Mouse (Mus musculus): ENCODE results near the gene Nif3l1.

DNA sequence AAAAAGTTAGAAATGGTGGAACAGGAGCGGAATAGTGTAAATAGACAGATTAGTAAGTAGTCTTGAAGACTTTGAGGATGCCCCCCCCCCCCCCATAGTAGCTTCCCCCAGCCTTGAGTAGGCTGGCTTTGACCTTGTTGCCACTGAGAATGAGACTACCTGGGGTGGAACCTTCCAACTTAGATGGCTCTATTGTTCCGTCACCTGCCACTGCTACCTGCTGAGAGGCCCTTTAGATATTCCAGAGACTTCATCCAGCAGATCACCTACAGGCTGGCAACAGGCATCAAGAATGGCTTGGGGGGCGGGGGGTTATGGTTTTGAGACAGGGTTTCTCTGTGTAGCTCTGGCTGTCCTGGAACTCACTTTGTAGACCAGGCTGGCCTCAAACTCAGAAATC lies 20.4 kb upstream of the Nif3l1 start:
- TF ChIP-seq POLR2AphosphoS2 (IDR thresholded peaks at IDR 0.05; ENCODE audit: low read length) (no peak), E2F4 (IDR thresholded peaks at IDR 0.05; ENCODE audit: borderline replicate concordance, low read depth, low read length) (no peak), CTCF (IDR thresholded peaks at IDR 0.05 in 2 of 3, conservative IDR thresholded peaks at IDR 0.05 in 1 of 3; ENCODE audit: control insufficient read depth in 1 of 3, insufficient read depth in 1 of 3, low read depth in 2 of 3, low read length in 3 of 3, poor library complexity in 1 of 3, severe bottlenecking in 1 of 3) (no peak), HCFC1 (IDR thresholded peaks at IDR 0.05; ENCODE audit: low read depth, low read length) (no peak), USF1 (IDR thresholded peaks at IDR 0.05; ENCODE audit: low read depth, low read length) (no peak), MEF2A (IDR thresholded peaks at IDR 0.05; ENCODE audit: extremely low read depth, insufficient replicate concordance, low read depth, low read length, poor library complexity, severe bottlenecking) (no peak), ETS1 (IDR thresholded peaks at IDR 0.05; ENCODE audit: low read depth, low read length) (no peak), GATA1 (IDR thresholded peaks at IDR 0.05; ENCODE audit: low read depth, low read length) (no peak), POLR2A (IDR thresholded peaks at IDR 0.05; ENCODE audit: control insufficient read depth in 1 of 2, insufficient read depth in 1 of 2, low read depth in 1 of 2, low read length in 2 of 2, poor library complexity in 1 of 2) (no peak), SIN3A (IDR thresholded peaks at IDR 0.05; ENCODE audit: low read length) (no peak), EP300 (IDR thresholded peaks at IDR 0.05; ENCODE audit: low read depth in 1 of 2, low read length in 2 of 2) (no peak), MXI1 (IDR thresholded peaks at IDR 0.05; ENCODE audit: low read depth, low read length) (no peak)
